Mouse (Mus musculus): ENCODE results near the gene Atad2b.

- TF ChIP-seq CTCF (conservative IDR thresholded peaks at IDR 0.05; ENCODE audit: low read length) (no peak), POU5F1 (IDR thresholded peaks at IDR 0.05; ENCODE audit: borderline replicate concordance, low read length) (no peak), NANOG (IDR thresholded peaks at IDR 0.05; ENCODE audit: borderline replicate concordance, low read length) (no peak)
Measured at GRCm38 (mm10) chr12:4882086-4882485, 35.1 kb upstream of the Atad2b start.
